Mouse (Mus musculus): Measurements from ENCODE around the gene Cry1. TPM values are rescaled to one million over a fixed set of nuclear protein-coding genes. Genes with fewer than 3 reads are reported as not detected.
A peak's percentile ranks its signal among the peaks of the same experiment; 100 is the strongest.

Cry1 gene
- total RNA-seq (2021), result 10 to 100 TPM; 13.4 TPM

- peak; percentile 98 to 99 for DNase-seq
These were observed at the start of gene Cry1 for GRCm38 (mm10) chr10:85184964-85185608. Gene Cry1 (minus strand): TSS chr10:85185064.

GRCm38 (mm10) chr10:85221771-85222050 is 36.8 kb upstream of the Cry1 start:
- peak in 1 of 2 experiments; percentile 28 for DNase-seq

DNA sequence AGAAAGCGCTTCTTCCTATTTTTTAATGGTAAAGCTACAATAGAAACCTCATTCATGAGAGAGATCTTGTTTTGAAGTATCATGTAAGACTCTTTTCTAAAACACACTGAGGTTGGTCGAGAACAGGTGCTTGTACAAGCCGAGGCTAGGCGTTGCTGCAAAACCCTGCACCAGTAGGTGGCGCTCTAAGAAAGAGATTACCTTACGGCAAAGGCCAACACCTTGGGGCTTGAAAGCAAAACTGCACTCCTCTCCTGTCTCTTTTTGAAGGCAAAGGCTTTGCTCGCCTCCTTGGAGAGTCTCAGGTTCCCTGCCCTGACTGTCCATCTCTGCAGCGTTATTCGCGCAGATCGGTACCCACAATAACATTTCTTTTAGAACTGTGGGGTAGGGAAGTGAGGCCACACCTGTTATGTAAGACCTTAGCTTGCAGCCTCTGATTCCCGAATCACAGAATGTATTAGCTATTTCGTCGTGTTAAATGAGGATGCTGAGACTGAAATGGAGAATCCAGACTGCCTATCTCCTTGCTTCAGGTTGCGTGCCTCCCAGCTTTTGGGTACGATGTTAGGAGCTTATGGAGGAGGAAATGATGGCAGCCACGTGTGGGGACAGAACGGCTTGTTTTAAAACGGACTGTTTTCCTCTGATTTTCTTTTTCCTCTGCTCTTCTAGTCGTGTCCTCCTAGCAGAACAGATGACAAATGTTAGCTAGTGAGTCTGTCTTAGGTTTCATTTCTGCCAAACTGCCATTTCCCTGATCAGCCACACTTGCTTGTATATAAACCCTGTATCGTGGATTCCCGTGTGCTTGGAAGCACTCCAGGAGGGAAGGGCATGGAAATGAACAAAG is 36.3 kb upstream of the Cry1 start:
- peak; percentile 83 to 85 for DNase-seq

DNA sequence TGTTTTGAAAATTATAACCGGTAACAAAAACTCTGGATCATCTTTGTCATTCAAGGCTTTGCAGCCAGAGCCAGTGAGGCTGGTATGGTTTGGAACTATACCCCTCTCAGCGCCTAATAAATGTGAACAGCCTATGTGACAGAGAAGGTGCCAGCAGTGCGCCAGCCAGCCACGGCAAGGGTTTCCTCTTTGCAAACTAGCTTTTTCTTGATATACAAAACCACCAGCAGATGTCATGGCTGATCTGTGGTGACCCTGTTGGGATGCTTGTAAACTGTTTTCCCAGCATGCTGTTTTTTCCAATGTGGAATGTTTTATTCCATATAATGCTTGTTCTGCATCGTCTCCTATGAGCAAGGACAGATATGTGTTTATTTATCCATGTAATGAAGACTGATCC is 30.0 kb upstream of the Cry1 start:
- DNase-seq, result no peak

- DNase-seq, result no peak
These were observed 26.8 kb upstream of the Cry1 start for GRCm38 (mm10) chr10:85211673-85212072.

DNA sequence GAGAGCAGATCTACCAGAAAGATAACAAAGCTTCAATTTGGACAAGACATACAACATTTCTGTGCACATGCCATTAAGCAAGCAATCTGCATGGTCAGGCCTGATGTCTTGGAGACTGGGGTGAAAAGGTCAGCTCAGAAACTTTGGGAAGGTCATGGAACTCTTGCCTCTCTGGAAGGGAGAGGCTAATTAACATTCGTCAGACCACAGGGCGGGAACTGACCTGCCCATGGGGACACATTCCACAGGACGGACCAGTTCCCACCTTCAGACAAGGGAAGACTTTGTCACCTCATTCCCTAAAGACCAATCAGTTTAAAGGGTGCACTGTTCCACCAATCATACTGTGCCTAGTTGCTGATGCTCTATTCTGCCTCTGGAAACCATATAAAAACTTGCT is 25.3 kb upstream of the Cry1 start:
- DNase-seq, result no peak

DNA sequence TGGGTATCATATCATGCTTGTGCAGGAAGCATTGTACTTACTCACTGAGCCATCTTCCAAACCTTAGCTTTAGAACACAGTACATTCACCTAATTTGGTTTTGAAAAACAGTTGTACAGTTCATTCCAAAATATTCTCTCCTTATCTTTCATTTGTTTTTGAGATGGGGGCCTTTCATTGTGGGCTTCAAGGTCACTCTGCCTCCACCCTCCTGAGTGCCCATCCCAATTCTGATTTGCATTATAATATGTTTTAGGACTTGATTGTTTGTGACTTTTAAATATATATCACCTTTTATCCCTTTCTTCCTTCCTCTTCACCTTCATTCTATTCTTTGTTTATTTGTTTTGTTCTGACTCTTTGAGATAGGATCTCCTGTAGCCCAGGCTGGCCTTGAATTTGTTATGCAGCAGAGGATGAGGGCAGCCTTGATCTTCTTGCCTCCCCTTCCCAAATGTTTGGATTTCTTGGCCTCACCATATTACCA is 24.3 kb upstream of the Cry1 start:
- no peak for DNase-seq

DNA sequence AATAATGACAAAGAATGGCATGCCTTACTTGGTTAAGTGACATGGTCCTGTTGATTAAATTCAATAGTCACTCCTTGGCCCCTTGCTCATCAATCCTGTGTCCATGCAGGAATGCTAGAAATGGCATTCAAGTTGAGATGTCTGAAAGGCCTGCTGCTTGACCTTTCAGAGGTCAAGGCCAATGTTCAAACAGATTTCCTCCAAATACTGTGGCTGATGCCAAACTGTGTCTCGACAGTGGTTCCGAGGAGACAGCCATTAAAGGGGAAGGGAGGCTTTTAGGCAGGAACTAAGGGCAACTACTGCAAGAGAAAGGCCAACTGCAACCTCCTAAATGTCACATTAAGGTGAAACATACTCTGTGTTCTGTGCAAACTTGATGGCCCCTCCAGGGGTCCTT is 20.5 kb upstream of the Cry1 start:
- no peak for DNase-seq

- no peak for DNase-seq
These were observed 19.5 kb upstream of the Cry1 start for GRCm38 (mm10) chr10:85204255-85204855.

GRCm38 (mm10) chr10:85194528-85194927 is 9.7 kb upstream of the Cry1 start:
- DNase-seq, result no peak

DNA sequence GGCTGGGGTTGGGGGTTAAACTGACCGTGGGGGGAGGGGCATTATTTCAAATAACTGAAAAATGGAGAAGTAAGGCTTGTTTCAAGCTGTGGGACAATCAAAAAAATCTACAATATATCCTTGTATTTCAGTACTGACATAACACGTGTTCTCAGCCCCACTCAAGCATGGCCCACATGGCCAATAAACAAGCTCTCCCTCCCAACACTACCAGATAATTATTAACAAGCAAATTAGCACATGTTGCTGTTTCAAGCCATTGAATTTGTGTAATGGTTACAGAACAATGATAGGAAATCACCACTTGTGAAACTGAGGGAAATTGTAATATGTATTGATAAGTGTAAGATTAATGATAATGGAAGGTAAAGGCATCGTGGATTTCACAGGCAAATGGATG is 8.5 kb upstream of the Cry1 start:
- DNase-seq, result no peak

GRCm38 (mm10) chr10:85190652-85191051 is 5.8 kb upstream of the Cry1 start:
- peak in 1 of 2 experiments; percentile 18 for DNase-seq

DNA sequence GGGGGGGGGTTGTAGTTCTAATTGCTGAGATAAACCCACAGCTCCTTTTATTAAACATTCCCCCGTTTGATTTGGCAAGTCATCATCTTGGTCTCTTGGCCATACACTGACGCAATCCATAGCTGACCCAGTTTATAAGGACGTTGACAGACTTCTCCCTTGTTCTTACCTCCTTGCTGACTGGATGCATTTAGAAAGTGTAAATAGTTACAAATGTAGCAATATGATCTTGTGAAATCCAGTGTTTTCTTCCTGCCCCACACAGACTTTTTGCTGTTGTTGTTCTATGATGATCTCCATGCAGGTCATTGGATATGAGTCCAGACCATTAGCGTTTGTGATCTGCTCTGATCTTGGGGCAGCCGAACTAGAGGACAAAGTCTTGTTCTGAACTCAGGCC is 5.1 kb upstream of the Cry1 start:
- DNase-seq, result no peak

DNA sequence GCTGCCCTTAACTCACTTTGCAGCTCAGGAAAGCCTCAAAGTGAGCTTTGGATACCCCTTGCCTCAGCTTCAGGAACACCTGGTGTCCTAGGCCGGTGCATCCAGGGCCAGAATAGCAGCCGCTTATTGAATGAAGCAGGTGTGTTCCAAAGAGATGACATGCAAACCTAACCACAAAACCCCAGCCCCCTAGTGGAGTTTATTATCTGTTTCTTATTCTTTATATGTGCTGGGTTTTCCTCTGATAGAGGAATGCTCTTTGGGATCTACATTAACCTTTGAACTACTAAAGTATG is 1.6 kb upstream of the Cry1 start:
- DNase-seq, result no peak

GRCm38 (mm10) chr10:85185639-85186498 is 1.0 kb upstream of the Cry1 start:
- DNase-seq, result no peak

- DNase-seq, result peak in 1 of 2 experiments; percentile 45
These were observed 482 bp downstream of the Cry1 start for GRCm38 (mm10) chr10:85184201-85184963.

DNA sequence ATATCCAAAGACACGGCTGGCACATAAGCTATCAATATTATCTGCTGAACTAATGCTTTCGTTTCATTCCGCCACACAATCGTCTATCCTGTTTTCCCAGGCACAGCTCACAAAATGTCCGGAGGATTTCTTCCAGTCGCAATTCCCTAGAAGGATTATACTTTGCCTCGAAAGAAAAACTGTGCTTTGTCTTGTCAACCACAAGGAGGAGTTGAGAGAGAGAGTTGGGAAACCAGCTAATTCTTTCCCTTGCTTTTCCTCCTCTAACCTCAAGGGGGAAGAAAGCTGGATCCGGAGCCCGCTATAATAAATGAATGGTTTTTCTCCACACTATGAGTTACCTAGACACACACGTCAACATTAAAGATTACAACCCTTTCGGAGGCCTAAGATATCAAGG is 1.2 kb downstream of the Cry1 start:
- peak in 1 of 2 experiments; percentile 21 for DNase-seq

DNA sequence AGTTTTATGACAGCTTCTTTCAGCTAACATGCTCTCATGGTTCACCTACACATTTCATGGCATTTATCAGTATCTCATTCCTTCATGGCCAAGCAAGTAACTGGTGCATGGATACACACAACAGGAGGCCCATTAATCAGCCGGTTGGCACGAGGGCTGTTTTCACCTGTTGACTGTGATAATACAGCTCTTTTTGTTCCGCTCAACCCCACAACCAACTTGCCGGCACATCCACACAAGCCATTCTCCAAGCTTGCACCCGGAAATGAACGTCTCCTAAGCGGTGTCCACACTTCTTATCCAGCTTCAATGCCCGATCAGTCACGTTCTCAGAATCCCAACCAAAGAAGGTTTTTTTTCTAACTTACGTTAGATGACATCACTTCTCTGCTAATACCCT is 2.1 kb downstream of the Cry1 start:
- DNase-seq, result no peak

GRCm38 (mm10) chr10:85176640-85177039 is 8.2 kb downstream of the Cry1 start:
- no peak for DNase-seq

GRCm38 (mm10) chr10:85165306-85165705 is 19.6 kb downstream of the Cry1 start:
- DNase-seq, result no peak

- DNase-seq, result no peak
These were observed 20.1 kb downstream of the Cry1 start for GRCm38 (mm10) chr10:85164791-85165190.

- no peak for DNase-seq
These were observed 23.0 kb downstream of the Cry1 start for GRCm38 (mm10) chr10:85161745-85162351.

All from layer of hippocampus, postnatal 36 days (tissue).